Mouse (Mus musculus): ENCODE data around the gene Zfp445.

Zfp445 gene

DNA sequence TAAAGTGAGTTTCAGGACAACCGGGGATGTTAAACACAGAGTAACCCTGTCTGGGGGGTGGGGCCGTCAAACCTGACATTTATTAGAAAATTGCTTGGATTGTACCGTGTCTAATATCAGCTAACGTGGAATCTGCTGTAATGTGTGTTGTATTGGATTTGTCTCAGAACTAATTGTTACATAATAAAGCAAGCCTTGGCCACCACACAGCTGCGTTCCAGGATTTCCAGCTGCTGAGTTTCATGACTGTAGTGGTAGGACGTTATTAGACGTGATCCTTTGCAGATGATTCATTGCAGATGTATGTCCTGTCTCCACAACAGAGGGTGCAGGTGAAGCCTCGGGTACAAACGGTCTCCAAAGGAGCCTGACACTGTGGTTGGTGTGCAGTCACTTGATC is 29.7 kb downstream of the Zfp445 start:
- DNase-seq = no peak

DNA sequence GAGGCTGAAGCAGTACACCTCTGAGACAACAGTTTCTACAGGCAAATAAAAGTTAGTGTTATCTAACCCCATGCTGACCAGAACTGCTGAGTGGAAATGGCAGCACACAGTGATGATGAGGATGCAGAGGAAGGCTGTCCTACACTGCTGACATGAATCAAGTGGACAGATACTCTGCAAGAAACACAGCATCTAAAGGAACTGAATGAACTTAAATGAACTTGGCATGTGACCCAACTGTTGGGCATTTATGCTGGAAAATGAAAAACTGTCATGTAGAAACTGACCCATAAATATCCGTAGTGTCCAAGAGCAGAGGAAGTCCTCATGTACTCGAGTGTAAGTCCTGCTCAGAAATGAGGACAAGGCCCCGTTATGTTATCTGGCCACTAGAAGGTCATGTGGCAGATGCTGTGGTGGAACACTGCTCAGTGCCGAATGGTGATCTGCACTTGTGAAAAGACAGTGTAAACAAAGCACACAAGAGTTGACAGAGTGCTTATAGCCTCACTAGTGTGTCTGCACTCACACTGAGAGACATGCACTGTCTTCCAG is 35.9 kb downstream of the Zfp445 start:
- DNase-seq = no peak

DNA sequence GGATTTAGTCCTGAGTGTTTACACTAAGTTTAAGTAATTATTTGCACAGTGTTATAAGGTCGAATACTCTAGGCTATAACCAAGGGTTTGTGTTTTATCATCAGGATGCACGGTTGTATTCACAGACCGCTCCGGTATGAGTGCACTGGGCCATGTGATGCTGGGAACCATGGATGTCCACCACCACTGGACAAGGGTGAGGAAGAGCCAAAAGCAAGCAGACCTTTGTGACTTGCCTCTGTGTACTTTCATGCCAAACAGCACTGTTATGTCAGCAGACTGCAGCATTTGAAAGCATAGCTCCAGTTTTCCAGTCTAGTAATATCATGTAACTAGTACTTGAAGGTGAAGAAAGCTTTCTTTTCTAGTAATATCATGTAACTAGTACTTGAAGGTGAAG is 39.1 kb downstream of the Zfp445 start:
- DNase-seq = no peak

DNA sequence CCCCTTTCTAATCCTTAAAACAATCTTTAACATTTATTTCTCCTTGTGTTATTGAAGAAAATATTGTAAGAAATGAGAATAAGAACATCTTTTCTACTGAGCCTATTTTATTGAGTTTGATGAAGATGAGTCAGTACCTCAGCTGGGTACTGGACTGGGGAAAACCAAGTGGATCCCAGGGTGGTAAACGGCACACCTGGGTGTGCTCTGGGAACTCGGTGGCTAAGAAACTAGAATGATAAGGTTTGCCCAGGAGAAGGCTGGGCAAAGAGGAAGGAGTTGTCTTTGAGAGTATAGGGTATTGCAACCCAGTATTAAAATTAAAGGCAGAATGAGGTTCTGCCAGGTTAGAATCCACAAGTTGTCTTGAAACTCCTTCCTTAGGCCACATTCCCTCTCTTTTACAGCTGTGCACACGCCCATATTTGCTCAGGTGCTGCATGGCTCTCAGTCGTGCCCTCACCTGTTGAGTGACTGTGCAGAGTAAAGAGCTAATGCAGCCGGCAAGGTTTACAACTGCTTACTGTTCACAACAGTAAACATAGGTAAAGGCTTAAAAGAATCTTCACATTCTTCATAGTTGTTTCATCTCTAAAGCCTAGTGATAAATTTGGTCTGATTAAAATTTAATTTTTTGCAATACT is 42.3 kb downstream of the Zfp445 start:
- no peak for DNase-seq

DNA sequence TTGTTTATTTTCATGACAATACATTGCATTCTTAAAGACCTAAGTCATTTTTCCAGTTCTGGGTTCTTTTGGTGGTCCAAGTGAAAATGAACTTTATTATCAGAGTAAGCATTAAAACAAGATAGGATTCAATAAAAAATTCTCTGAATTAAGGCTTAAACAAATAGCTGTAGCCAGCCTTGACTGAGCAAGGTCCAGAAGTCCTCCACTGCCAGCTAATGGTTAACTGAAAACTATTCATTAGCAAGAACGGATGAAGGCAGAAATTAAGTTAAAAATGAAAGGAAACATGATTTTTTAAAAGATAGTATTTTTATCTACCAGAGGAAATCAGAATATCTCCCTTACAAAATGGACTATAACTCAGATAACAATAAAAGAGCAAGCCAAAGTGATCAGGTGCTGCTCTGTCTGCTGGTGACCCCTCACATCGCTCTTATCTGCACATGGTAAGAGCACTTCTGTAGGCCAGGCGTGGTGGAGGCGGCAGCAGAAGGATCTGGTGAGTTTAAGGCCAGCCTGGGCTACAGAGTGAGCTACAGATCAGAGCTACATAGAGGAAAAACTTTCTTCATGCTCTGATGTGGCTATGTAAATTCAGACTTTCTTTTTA is 50.5 kb downstream of the Zfp445 start:
- DNase-seq = no peak

DNA sequence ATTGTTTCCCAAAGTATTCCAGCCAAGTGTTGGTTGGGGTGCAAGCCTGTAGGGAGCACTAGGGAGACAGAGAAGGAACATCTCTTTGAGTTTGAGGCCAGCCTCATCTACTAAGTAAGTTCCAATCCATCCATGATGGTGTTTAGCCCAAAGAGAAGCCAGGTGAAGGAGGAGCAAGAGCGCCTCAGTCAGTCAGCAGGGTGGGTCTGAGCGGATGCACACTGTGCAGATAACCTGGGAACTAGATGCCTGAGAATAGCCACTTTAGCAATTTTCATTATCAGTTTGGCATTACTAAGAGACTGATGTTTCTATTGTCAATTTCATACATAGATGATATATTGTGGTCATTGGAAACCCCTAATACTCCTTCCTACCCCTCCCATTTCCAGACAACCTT is 51.0 kb downstream of the Zfp445 start:
- no peak for DNase-seq

DNA sequence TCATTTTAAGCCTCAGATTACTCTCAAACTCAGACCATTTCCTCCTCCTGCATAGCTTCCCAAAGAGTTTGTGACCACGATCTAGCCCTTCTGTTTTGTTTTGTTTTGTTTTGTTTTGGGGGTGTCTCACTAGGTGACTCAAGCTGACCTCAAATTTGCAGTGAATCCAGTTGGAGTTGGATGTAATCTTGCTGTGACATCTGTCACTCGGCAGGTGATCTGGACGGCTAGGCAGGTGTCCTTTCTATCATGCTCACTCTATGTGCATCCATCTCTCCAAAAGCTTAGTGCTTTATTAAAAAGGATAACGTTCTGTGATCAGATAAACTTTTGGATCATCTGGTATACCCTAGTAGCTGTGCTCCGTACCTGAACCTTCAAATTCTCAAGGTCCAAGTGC is 53.4 kb downstream of the Zfp445 start:
- DNase-seq = peak; percentile 66

DNA sequence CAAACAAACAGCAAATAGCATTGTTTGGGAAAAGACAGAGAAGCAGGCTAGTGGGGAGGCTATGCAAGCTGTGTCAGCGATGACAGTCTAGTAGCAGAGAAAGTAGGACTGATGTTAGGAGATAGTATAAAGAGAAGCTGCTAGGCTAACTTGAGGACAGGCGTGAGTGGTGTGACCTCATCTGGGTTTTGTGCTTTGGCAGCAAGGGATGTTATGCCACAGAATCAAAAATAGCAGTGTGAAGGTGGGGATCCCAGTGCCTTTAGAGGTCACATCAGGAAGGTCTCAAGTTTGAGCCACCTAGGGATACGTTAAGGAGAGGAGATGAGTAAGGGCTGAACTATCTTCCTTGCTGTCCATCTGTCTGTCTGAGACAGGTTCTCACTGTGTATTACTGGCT is 55.6 kb downstream of the Zfp445 start:
- DNase-seq = no peak

DNA sequence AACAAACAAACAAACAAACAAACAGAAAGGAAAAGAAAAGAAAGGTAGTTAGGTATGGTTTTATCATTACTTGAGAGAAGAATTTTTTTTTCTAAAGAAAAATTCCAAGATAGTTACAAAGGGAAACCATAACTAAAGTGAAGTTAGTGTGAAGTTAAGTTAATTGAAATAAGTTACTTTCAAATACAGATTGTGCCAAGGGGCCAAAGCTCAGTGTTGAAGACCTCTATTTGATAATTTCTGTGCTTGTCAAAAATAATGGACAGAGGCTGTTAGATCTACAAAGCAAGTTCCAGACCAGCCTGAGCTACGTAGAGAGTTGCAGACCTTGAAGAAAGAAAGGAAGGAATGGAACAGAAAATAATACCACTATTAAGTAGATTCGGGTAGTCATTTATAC is 58.6 kb downstream of the Zfp445 start:
- no peak for DNase-seq

DNA sequence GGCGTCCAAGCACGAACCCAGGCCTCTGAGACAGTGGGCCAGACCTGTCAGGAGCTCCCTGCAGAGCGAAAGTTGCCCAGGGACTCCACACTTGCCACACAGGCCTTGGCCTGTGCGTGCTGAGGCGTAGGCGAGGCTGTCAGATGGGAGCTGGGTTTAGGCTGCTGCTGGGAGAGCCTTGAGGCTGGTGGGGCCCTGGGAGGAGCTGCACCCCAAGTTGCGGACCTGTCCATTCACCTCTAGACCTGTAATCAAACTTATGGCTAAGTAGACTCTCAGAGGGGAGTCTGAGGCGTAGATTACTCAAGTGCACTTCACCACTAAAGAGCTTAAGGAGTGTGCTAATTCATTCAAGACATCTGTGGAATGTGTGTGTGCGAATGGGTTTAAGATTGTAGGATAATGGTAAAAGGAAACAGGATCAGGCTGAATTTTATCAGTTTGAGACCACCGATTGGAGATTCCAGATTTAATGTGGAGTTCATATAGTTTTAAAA is 59.9 kb downstream of the Zfp445 start:
- DNase-seq = no peak

DNA sequence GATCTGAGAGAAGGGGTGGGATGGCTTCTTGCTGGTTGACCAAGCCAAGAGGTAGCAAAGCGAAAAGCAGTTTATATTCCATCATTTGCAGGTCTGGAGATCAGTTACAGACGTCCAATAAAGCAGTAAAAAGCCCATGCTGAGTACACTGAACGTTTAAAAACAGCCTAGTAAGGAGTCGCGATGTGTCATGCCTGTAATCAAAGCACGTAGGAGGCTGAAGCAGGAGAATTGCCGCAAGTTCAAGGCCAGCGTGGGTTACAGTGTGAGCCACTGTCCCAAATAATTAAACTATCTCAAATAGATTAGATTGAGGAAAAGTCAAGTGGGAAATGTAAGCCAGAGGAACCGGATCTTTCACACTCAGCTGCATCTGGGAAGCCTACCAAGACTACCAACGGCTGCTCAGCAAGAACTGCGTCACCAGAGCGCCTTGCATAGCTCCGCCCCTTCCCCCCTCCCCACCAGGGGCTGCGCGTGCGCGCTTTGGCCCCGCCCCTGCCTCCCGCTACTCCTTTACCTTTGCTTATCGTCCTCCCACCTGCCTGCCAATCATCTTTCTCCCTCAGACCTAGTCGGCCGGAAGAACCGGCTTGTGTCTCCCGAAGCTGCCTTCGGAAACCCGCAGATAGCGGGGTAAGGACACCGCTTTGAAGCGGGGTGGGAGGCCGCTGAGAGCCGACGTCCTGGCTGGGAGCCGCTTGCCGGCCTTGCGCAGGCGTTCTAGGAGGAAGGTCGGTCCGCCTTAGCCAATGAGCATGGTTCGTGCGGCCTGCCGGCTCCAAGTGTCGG is 60.6 kb downstream of the Zfp445 start, which contains the start of gene Tcaim:
TSS of gene Tcaim (plus strand) at position 487 of the 792 bp plus-strand sequence.
- peak; percentile 93 for DNase-seq

Measured in cerebellum, adult 9-10 months (tissue).